Mouse (Mus musculus) heart, postnatal 10 days (tissue): ENCODE measurements around the gene Trip4. TPM values are rescaled to one million over a fixed set of nuclear protein-coding genes. Genes with fewer than 3 reads are reported as not detected.
"Not testable (repeated sequence)": the region's sequence is repeated elsewhere in the genome, so short reads cannot be mapped to it uniquely, and the experiment has no call there.

Experiments used
- DNase-seq, 2 experiments: peaks; one replicate each; pipeline ENCODE4 v3.0.0; 2021
- intact Hi-C: fragments of 180-260 bp; cut with DNase I; formaldehyde crosslinking; loops from one replicate; pipeline ENCODE4 v1.15.1; 2025
- total RNA-seq, 2 experiments: library from RNA; stranded (reverse); gene quantifications; 2 replicates each; pipeline ENCODE4 v1.2.3; 2021

The Trip4 gene
- total RNA-seq, 2 experiments from 2014 or later = 21.1 to 21.4 TPM

GRCm38 (mm10) chr9:65807251-65807650 is 101.3 kb downstream of the Trip4 start:
- DNase-seq = peak; percentile 49 to 60

GRCm38 (mm10) chr9:65799770-65800169 is 108.8 kb downstream of the Trip4 start:
- no peak for DNase-seq
- intact Hi-C loops = no loop called here

More at GRCm38 (mm10) chr9:65807251-65807650, 101.3 kb downstream of the Trip4 start:
- intact Hi-C loops = no loop called here

- intact Hi-C loops = no loop called here
- DNase-seq = no peak
Measured at GRCm38 (mm10) chr9:65795651-65796050, 112.9 kb downstream of the Trip4 start.

GRCm38 (mm10) chr9:65794313-65794712 is 114.3 kb downstream of the Trip4 start:
- DNase-seq = no peak
- intact Hi-C loops = no loop called here

GRCm38 (mm10) chr9:65793506-65793905 is 115.1 kb downstream of the Trip4 start:
- intact Hi-C loops = no loop called here
- DNase-seq = no peak

GRCm38 (mm10) chr9:65793086-65793485 is 115.5 kb downstream of the Trip4 start:
- intact Hi-C loops = no loop called here
- DNase-seq = no peak

GRCm38 (mm10) chr9:65791846-65792245 is 116.7 kb downstream of the Trip4 start:
- intact Hi-C loops = no loop called here
- DNase-seq = no peak

- no peak for DNase-seq
- intact Hi-C loops = no loop called here
Measured at GRCm38 (mm10) chr9:65791106-65791505, 117.5 kb downstream of the Trip4 start.

GRCm38 (mm10) chr9:65789788-65790187 is 118.8 kb downstream of the Trip4 start:
- intact Hi-C loops = no loop called here
- no peak for DNase-seq

- intact Hi-C loops = no loop called here
- DNase-seq = no peak
Measured at GRCm38 (mm10) chr9:65788556-65788955, 120.0 kb downstream of the Trip4 start.

GRCm38 (mm10) chr9:65787829-65788344 is 120.7 kb downstream of the Trip4 start:
- intact Hi-C loops = no loop called here
- DNase-seq = no peak

GRCm38 (mm10) chr9:65786885-65787787 is 121.5 kb downstream of the Trip4 start:
- peak; percentile 51 to 63 for DNase-seq
- intact Hi-C loops = no loop called here

GRCm38 (mm10) chr9:65785772-65786368 is 122.7 kb downstream of the Trip4 start:
- intact Hi-C loops = no loop called here
- DNase-seq = no peak

GRCm38 (mm10) chr9:65779619-65780018 is 129.0 kb downstream of the Trip4 start:
- DNase-seq, intact Hi-C loops: not testable (repeated sequence)

Other genes starting within 250 kb of the Trip4 start
- 100 to 1,000 TPM; 269 to 276 TPM for gene Oaz2, start 240.8 kb downstream of the Trip4 start, total RNA-seq
- 10 to 100 TPM; 34.4 to 36.7 TPM for gene Zfp609, start 81.2 kb downstream of the Trip4 start, total RNA-seq
- gene Pclaf, start 18.6 kb downstream of the Trip4 start, total RNA-seq = 10 to 100 TPM; 12.4 to 12.6 TPM
- gene Csnk1g1, start 130 bp upstream of the Trip4 start, total RNA-seq = 10 to 100 TPM; 15.3 to 18.6 TPM
- gene Ppib, start 151.4 kb upstream of the Trip4 start, total RNA-seq = 100 to 1,000 TPM; 262 to 272 TPM
- 1 to 10 TPM in 1 of 2 experiments, under 1 TPM in 1; 0.81 to 1.1 TPM for gene Snx22, start 160.9 kb upstream of the Trip4 start, total RNA-seq
- gene Snx1, start 217.8 kb upstream of the Trip4 start, total RNA-seq = 10 to 100 TPM; 38.5 to 41.3 TPM
- gene Ciao2a, start 217.8 kb upstream of the Trip4 start, total RNA-seq = 10 to 100 TPM; 84.0 to 85.4 TPM
- gene Dapk2, start 249.4 kb upstream of the Trip4 start, total RNA-seq = 1 to 10 TPM; 5.1 to 5.3 TPM